Mouse (Mus musculus) bone marrow macrophage, adult 2 months (primary cell): ENCODE results near the gene Sh2d1b2. TPM values are rescaled to one million over a fixed set of nuclear protein-coding genes. Genes with fewer than 3 reads are reported as not detected.
"Not testable (repeated sequence)": the region's sequence is repeated elsewhere in the genome, so short reads cannot be mapped to it uniquely, and the experiment has no call there.

Source experiments
- H3K27ac ChIP-seq: 2 replicates; pipeline ENCODE4 v1.5.1; 2012; ENCODE audit warnings: low read depth, low read length; ENCODE audit not compliant: insufficient read depth
- H3K4me1 ChIP-seq: 2 replicates; pipeline ENCODE4 v1.6.1; 2012; ENCODE audit warnings: low read length; ENCODE audit not compliant: control insufficient read depth, insufficient read depth
- H3K4me3 ChIP-seq: 2 replicates; pipeline ENCODE4 v1.5.1; 2012; ENCODE audit warnings: mild to moderate bottlenecking, low read length, moderate library complexity; ENCODE audit not compliant: insufficient read depth
- CTCF ChIP-seq: IDR thresholded peaks from 2 replicates; pipeline ENCODE4 v1.5.1; 2012; ENCODE audit warnings: low read depth, mild to moderate bottlenecking, low read length, moderate library complexity
- POLR2A ChIP-seq: IDR thresholded peaks from 2 replicates; pipeline ENCODE4 v1.6.1; 2012; ENCODE audit warnings: mild to moderate bottlenecking, low read depth, low read length, borderline replicate concordance
- polyA plus RNA-seq: library from polyadenylated mRNA; stranded (reverse); fragments of >200 nt; gene quantifications from 2 replicates; pipeline ENCODE4 v1.2.4, GENCODE M21; 2012; ENCODE audit not compliant: missing spikeins, insufficient read depth, insufficient read length

The Sh2d1b2 gene
- polyA plus RNA-seq = 1.8 and 2.1 TPM in 2 replicates

- not testable (repeated sequence) for H3K27ac ChIP-seq, H3K4me1 ChIP-seq, H3K4me3 ChIP-seq
Measured at GRCm38 (mm10) chr1:170232688-170233087, at the start of gene Sh2d1b2. Gene Sh2d1b2, plus strand, starts transcription at chr1:170232749.

GRCm38 (mm10) chr1:170185137-170185536 lies 47.4 kb upstream of the Sh2d1b2 start:
- no peak for TF ChIP-seq POLR2A
- TF ChIP-seq CTCF = no peak
- Histone ChIP-seq H3K4me1 (no peaks in the 10 kb centered on the region), H3K27ac (no peak overlapping the region), H3K4me3 (no peak overlapping the region)

GRCm38 (mm10) chr1:170186531-170186930 lies 46.0 kb upstream of the Sh2d1b2 start:
- Histone ChIP-seq H3K4me3 (no peak overlapping the region), H3K27ac (no peak overlapping the region), H3K4me1 (no peaks in the 10 kb centered on the region)
- TF ChIP-seq POLR2A = no peak
- no peak for TF ChIP-seq CTCF

- H3K4me3 ChIP-seq = no peak overlapping the region
- H3K27ac ChIP-seq = no peak overlapping the region
- H3K4me1 ChIP-seq = no peaks in the 10 kb centered on the region
- no peak for TF ChIP-seq CTCF
- no peak for TF ChIP-seq POLR2A
Measured at GRCm38 (mm10) chr1:170188601-170189000, 43.9 kb upstream of the Sh2d1b2 start.

GRCm38 (mm10) chr1:170190225-170190624 lies 42.3 kb upstream of the Sh2d1b2 start:
- Histone ChIP-seq H3K4me1 (no peaks in the 10 kb centered on the region), H3K27ac (no peak overlapping the region), H3K4me3 (no peak overlapping the region)
- no peak for TF ChIP-seq CTCF
- TF ChIP-seq POLR2A = no peak

GRCm38 (mm10) chr1:170191925-170192324 lies 40.6 kb upstream of the Sh2d1b2 start:
- Histone ChIP-seq H3K27ac (no peak overlapping the region), H3K4me1 (no peaks in the 10 kb centered on the region), H3K4me3 (no peak overlapping the region)
- no peak for TF ChIP-seq POLR2A
- no peak for TF ChIP-seq CTCF

- Histone ChIP-seq H3K4me1 (no peaks in the 10 kb centered on the region), H3K27ac (no peak overlapping the region), H3K4me3 (no peak overlapping the region)
- TF ChIP-seq POLR2A (no peak), CTCF (no peak)
Measured at GRCm38 (mm10) chr1:170196211-170196610, 36.3 kb upstream of the Sh2d1b2 start.

GRCm38 (mm10) chr1:170200379-170200778 lies 32.2 kb upstream of the Sh2d1b2 start:
- TF ChIP-seq CTCF (no peak), POLR2A (no peak)
- no peak overlapping the region for H3K27ac ChIP-seq
- H3K4me3 ChIP-seq = no peak overlapping the region
- H3K4me1 ChIP-seq = peaks cover 3% of the 10 kb centered on the region

GRCm38 (mm10) chr1:170206395-170206794 lies 26.2 kb upstream of the Sh2d1b2 start:
- no peak overlapping the region for H3K27ac ChIP-seq
- TF ChIP-seq CTCF (no peak), POLR2A (no peak)
- no peak overlapping the region for H3K4me3 ChIP-seq
- peaks cover 4% of the 10 kb centered on the region for H3K4me1 ChIP-seq

- Histone ChIP-seq H3K27ac (no peak overlapping the region), H3K4me3 (no peak overlapping the region), H3K4me1 (peaks cover 7% of the 10 kb centered on the region)
- TF ChIP-seq POLR2A = no peak
- TF ChIP-seq CTCF = no peak
Measured at GRCm38 (mm10) chr1:170213181-170213879, 19.2 kb upstream of the Sh2d1b2 start.

- H3K27ac ChIP-seq = peak overlapping the region; percentile 44; the same call in 1 of the 2 replicates
- H3K4me3 ChIP-seq = peak overlapping the region; percentile 77
- peaks cover 7% of the 10 kb centered on the region for H3K4me1 ChIP-seq
- TF ChIP-seq POLR2A (no peak), CTCF (no peak)
Measured at GRCm38 (mm10) chr1:170214383-170214756, 18.2 kb upstream of the Sh2d1b2 start.
